In the genomic region with DNA sequence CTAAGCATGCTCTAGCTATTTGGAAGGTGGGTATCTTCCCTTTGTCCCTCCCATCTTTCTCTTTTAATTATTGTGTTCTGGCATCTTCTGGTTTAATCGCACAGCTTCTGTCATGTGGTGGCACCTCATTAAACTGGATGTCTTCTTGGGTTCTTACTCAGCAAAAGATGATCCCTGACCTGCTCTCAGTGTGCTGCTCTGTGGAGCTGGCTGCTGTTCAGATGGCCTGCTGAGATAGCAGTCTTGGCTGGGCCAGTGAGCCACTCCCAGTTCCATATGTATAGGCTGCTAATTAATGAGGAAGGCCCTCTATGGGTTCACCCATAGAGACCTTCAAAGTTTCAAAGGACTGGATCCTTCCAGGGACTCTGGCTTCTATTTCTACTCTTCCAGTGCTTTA, we compare ENCODE assay signal across 10 mouse cellular contexts.
"Had no signal": no experiment of that assay in that cellular context is flagged by ENCODE, and none has a peak within 500 bp of the region (broad histone marks: within the 10 kb centered on the region; RNA-seq: fewer than 3 reads in every experiment).

No protein-coding gene starts in this region.

- H3K36me3 ChIP-seq: limb, embryonic 13.5 days; midbrain, embryonic 12.5 days; neural tube, embryonic 13.5 days; stomach, embryonic 15.5 days had no signal

- DNase-seq: kidney, postnatal 25 days; lung, adult 18-20 months; retina, postnatal 1 day; right cerebral cortex, postnatal 4 days; thymus, postnatal 36 days had no signal

- H3K27me3 ChIP-seq: limb, embryonic 13.5 days; midbrain, embryonic 12.5 days; neural tube, embryonic 13.5 days; stomach, embryonic 15.5 days had no signal

- H3K4me1 ChIP-seq: midbrain, embryonic 12.5 days; neural tube, embryonic 13.5 days; stomach, embryonic 15.5 days had no signal

- H3K27ac ChIP-seq: limb, embryonic 13.5 days; midbrain, embryonic 12.5 days; neural tube, embryonic 13.5 days; stomach, embryonic 15.5 days had no signal

- H3K4me3 ChIP-seq: limb, embryonic 13.5 days; midbrain, embryonic 12.5 days; neural tube, embryonic 13.5 days; stomach, embryonic 15.5 days had no signal

- H3K9ac ChIP-seq: limb, embryonic 13.5 days; midbrain, embryonic 12.5 days; neural tube, embryonic 13.5 days; stomach, embryonic 15.5 days had no signal

- ATAC-seq: midbrain, embryonic 16.5 days had no signal

- H3K9me3 ChIP-seq: limb, embryonic 13.5 days; midbrain, embryonic 12.5 days; neural tube, embryonic 13.5 days; stomach, embryonic 15.5 days had no signal

- H3K4me2 ChIP-seq: limb, embryonic 13.5 days; midbrain, embryonic 12.5 days; neural tube, embryonic 13.5 days; stomach, embryonic 15.5 days had no signal
